Mouse (Mus musculus) layer of hippocampus, adult 2 months (tissue): ENCODE results near the gene Cd2bp2. TPM values are rescaled to one million over a fixed set of nuclear protein-coding genes. Genes with fewer than 3 reads are reported as not detected.

Experiments
- DNase-seq, 2 experiments: peaks; one replicate each; pipeline ENCODE4 v3.0.0; 2022; ENCODE audit warnings: low spot score in 2 of 2
- H3K27ac ChIP-seq: fragments of 200-600 bp; 2 replicates; pipeline ENCODE4 v1.8.1; 2022
- H3K4me3 ChIP-seq: fragments of 200-600 bp; 2 replicates; pipeline ENCODE4 v1.8.1; 2022; ENCODE audit warnings: mild to moderate bottlenecking
- CTCF ChIP-seq: fragments of 200-600 bp; conservative IDR thresholded peaks from 2 replicates; pipeline ENCODE4 v1.8.1; 2022; ENCODE audit warnings: antibody characterized with exemption, mild to moderate bottlenecking, moderate library complexity
- total RNA-seq, 2 experiments: library from RNA; stranded (reverse); gene quantifications; 2 replicates each; pipeline ENCODE4 v1.2.3; 2021

The Cd2bp2 gene
- total RNA-seq, 2 experiments from 2014 or later, result 88.4 to 97.0 TPM

GRCm38 (mm10) chr7:127228615-127229303 is 32.9 kb upstream of the Cd2bp2 start:
- peak; percentile 91 for TF ChIP-seq CTCF
- peak; percentile 81 to 89 for DNase-seq
- Histone ChIP-seq H3K27ac (0 out of 2 replicates have a peak overlapping the region, but pooled peaks have one; percentile 11), H3K4me3 (no peak overlapping the region)

- DNase-seq, result no peak
- Histone ChIP-seq H3K4me3 (no peak overlapping the region), H3K27ac (no peak overlapping the region)
- no peak for TF ChIP-seq CTCF
Measured at GRCm38 (mm10) chr7:127225147-127225995, 29.5 kb upstream of the Cd2bp2 start.

- H3K27ac ChIP-seq, result no peak overlapping the region
- H3K4me3 ChIP-seq, result no peak overlapping the region
- DNase-seq, result no peak
- TF ChIP-seq CTCF, result no peak
Measured at GRCm38 (mm10) chr7:127224616-127225015, 28.8 kb upstream of the Cd2bp2 start.

GRCm38 (mm10) chr7:127223515-127224478 is 27.9 kb upstream of the Cd2bp2 start:
- Histone ChIP-seq H3K4me3 (no peak overlapping the region), H3K27ac (no peak overlapping the region)
- TF ChIP-seq CTCF, result no peak
- no peak for DNase-seq

DNA sequence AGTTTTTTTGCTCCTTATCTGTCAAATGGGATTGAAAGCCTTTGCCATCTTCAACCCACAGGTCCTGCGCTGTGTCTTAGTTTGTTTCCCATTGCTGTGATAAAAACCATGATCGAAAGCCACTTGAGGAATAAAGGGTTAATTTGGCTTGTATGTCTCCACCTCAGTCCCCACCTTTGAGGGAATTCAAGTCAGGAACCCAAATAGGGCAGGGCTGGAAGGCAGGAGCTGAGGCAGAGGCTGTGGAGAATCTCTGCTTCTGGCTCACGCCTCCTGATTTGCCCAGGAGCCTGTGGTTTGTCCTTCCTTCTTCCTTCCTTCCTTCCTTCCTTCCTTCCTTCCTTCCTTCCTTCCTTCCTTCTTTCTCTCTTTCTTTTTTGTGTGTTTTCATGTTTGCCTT is 27.3 kb upstream of the Cd2bp2 start:
- Histone ChIP-seq H3K4me3 (no peak overlapping the region), H3K27ac (no peak overlapping the region)
- no peak for TF ChIP-seq CTCF
- no peak for DNase-seq

DNA sequence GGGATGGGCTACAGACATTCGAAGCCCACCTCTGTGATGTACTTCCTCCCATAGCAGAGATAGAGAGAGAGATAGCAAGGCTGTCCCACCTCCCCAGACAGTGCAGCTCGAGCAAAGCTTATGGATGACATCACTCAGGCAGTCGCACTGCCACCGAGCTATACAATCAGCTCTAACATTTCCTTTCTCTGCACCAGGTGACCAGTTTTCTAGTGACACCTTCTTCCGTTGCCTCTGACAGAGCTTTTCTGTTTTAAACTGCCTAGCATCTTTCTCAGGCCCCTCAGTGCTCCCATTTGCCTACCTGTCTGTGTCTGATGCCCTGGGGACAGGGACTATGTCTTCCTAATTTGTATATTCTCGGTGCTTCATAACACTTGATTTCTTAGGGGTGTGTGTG is 24.6 kb upstream of the Cd2bp2 start:
- TF ChIP-seq CTCF, result no peak
- no peak for DNase-seq
- no peak overlapping the region for H3K27ac ChIP-seq
- no peak overlapping the region for H3K4me3 ChIP-seq

DNA sequence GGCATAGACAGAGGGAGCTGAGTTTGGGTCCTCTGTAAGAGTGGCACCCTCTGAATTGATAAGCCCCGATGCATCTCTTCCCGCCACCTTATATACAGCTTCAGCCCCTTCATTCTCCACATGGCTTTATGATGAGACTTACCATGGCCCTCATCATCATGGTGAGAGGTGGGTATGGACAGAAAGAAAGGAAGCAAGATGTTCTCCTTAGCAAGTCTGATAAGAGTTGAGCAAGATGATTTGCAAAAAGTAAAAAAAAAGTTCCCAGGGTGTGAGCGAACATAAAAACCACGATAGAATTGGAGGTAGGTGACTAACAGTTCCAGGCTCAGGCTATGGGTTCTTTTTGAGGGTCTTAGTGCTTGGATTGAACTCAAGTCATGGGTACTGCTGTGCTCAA is 22.8 kb upstream of the Cd2bp2 start:
- DNase-seq, result no peak
- no peak for TF ChIP-seq CTCF

GRCm38 (mm10) chr7:127217901-127218642 is 22.2 kb upstream of the Cd2bp2 start:
- TF ChIP-seq CTCF, result no peak
- DNase-seq, result no peak
- Histone ChIP-seq H3K27ac (no peak overlapping the region), H3K4me3 (no peak overlapping the region)

More for the DNA sequence above, 22.8 kb upstream of the Cd2bp2 start:
- no peak overlapping the region for H3K27ac ChIP-seq
- no peak overlapping the region for H3K4me3 ChIP-seq

GRCm38 (mm10) chr7:127217475-127217874 is 21.6 kb upstream of the Cd2bp2 start:
- Histone ChIP-seq H3K27ac (no peak overlapping the region), H3K4me3 (no peak overlapping the region)
- no peak for DNase-seq
- no peak for TF ChIP-seq CTCF

DNA sequence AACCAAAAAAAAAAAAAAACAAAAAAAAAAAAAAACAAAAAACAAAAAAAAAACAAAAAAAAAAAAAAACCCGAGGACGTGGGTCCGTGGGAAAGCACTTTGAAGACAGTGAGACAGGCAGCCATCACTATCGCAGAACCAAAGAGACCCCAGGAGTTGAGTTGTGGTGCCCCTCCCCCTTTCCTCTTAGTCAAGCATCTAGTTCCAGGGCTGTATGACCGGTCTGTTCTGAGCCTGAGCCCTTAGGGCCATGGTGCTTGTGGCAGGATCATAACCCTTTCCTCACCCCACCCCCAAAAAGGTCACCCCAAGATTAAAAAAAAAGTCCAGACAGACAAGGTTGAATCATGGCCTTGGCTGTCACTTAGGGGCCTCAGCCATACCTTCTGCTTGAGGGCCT is 20.5 kb upstream of the Cd2bp2 start:
- TF ChIP-seq CTCF, result no peak
- Histone ChIP-seq H3K4me3 (no peak overlapping the region), H3K27ac (no peak overlapping the region)
- no peak for DNase-seq

- peak overlapping the region; percentile 54 for H3K4me3 ChIP-seq
- H3K27ac ChIP-seq, result peak overlapping the region; percentile 64; the same call in 1 of the 2 replicates
- TF ChIP-seq CTCF, result peak; percentile 91
- no peak for DNase-seq
Measured at GRCm38 (mm10) chr7:127214981-127215871, 19.4 kb upstream of the Cd2bp2 start.
